Mouse (Mus musculus) forebrain, embryonic 11.5 days (tissue): Measurements from ENCODE around the gene Ceacam20. TPM values are rescaled to one million over a fixed set of nuclear protein-coding genes. Genes with fewer than 3 reads are reported as not detected.

Experiments used
- ATAC-seq: fragments of 200-750 bp; cut with Nextera tagmentation; replicated peaks from 2 replicates; pipeline ENCODE4 v1.8.0; 2017; ENCODE audit warnings: moderate TSS enrichment; ENCODE audit not compliant: low FRiP score
- DNase-seq: peaks from one replicate; pipeline ENCODE4 v3.0.0-alpha.2; 2017; ENCODE audit warnings: low spot score
- H3K27ac ChIP-seq: fragments of 300-500 bp; sonication (generic); 2 replicates; pipeline ENCODE4 v1.5.1; 2014; ENCODE audit warnings: low read depth, low read length
- H3K27me3 ChIP-seq: fragments of 300-500 bp; sonication (generic); 2 replicates; pipeline ENCODE4 v1.6.1; 2014; ENCODE audit warnings: mild to moderate bottlenecking, low read length, mixed read lengths; ENCODE audit not compliant: control insufficient read depth, insufficient read depth
- H3K36me3 ChIP-seq: fragments of 300-500 bp; sonication (generic); 2 replicates; pipeline ENCODE4 v1.6.1; 2014; ENCODE audit warnings: mild to moderate bottlenecking, low read length, moderate library complexity, mixed read lengths; ENCODE audit not compliant: control insufficient read depth, insufficient read depth
- H3K4me1 ChIP-seq: fragments of 300-500 bp; sonication (generic); replicated peaks from 2 replicates; pipeline ENCODE4 v1.6.1; 2014; ENCODE audit warnings: low read length, mixed read lengths; ENCODE audit not compliant: control insufficient read depth, insufficient read depth
- H3K4me2 ChIP-seq: fragments of 300-500 bp; sonication (generic); 2 replicates; pipeline ENCODE4 v1.6.1; 2014; ENCODE audit warnings: low read depth, mild to moderate bottlenecking, low read length, moderate library complexity, mixed read lengths; ENCODE audit not compliant: severe bottlenecking
- H3K4me3 ChIP-seq: fragments of 300-500 bp; sonication (generic); 2 replicates; pipeline ENCODE4 v1.5.1; 2014; ENCODE audit warnings: low read depth, low read length
- H3K9ac ChIP-seq: fragments of 300-500 bp; sonication (generic); 2 replicates; pipeline ENCODE4 v1.6.1; 2014; ENCODE audit warnings: low read length
- H3K9me3 ChIP-seq: fragments of 300-500 bp; sonication (generic); 2 replicates; pipeline ENCODE4 v1.6.1; 2016; ENCODE audit warnings: low read length, mixed read lengths; ENCODE audit not compliant: control insufficient read depth
- WGBS: fragments of 180-500 bp; shearing (Covaris S2); extraction: QIAGEN DNeasy Blood & Tissue Kit; methylation state at CpG from one replicate; pipeline ENCODE4 v1.1.7; 2014; 5-methylcytosine and 5-hydroxymethylcytosine counted together
- polyA plus RNA-seq: library from polyadenylated mRNA; unstranded; fragments of >200 nt; fragmentation: Nextera tagmentation; extraction: Ambion mirVana; gene quantifications from 2 replicates; pipeline ENCODE4 v1.2.1, GENCODE M21; 2014

The Ceacam20 gene
- polyA plus RNA-seq = not detected in 2 replicates

- Histone ChIP-seq H3K4me3 (no peak within 1 kb of the TSS), H3K9me3 (peaks cover 3% of the 10 kb centered on the region; the same call in 1 of the 2 replicates), H3K4me1 (no peaks in the 10 kb centered on the region), H3K4me2 (no peak within 1 kb of the TSS), H3K36me3 (no peaks in the 10 kb centered on the region), H3K27me3 (no peaks in the 10 kb centered on the region), H3K9ac (no peak within 1 kb of the TSS), H3K27ac (no peak within 1 kb of the TSS)
- 80% methylated on average over 7 of the region's 7 CpGs for WGBS
- DNase-seq (no peak), ATAC-seq (no peak)
Measured at GRCm38 (mm10) chr7:19964985-19965579, at the start of gene Ceacam20. TSS of gene Ceacam20 (plus strand) at chr7:19965412.

GRCm38 (mm10) chr7:19920166-19920505 is 45.1 kb upstream of the Ceacam20 start:
- Histone ChIP-seq H3K9ac (peak overlapping the region; percentile 68; the same call in 1 of the 2 replicates), H3K27ac (no peak overlapping the region), H3K9me3 (no peaks in the 10 kb centered on the region), H3K27me3 (no peaks in the 10 kb centered on the region), H3K4me2 (peak overlapping the region; percentile 61), H3K4me3 (peak overlapping the region; percentile 52), H3K36me3 (no peaks in the 10 kb centered on the region), H3K4me1 (no peaks in the 10 kb centered on the region)
- ATAC-seq (peak; percentile 42), DNase-seq (no peak)
- WGBS = 39% methylated on average over 4 of the region's 4 CpGs

- peak within 1 kb of the TSS; percentile 61 for H3K4me2 ChIP-seq
- H3K36me3 ChIP-seq = no peaks in the 10 kb centered on the region
- no peak within 1 kb of the TSS for H3K27ac ChIP-seq
- DNase-seq (peak; percentile 78), ATAC-seq (peak; percentile 81)
- peak within 1 kb of the TSS; percentile 52 for H3K4me3 ChIP-seq
- H3K27me3 ChIP-seq = no peaks in the 10 kb centered on the region
- H3K4me1 ChIP-seq = no peaks in the 10 kb centered on the region
- no peaks in the 10 kb centered on the region for H3K9me3 ChIP-seq
- peak within 1 kb of the TSS; percentile 68 for H3K9ac ChIP-seq
- under 1% methylated on average over 60 of the region's 60 CpGs for WGBS
Measured at GRCm38 (mm10) chr7:19920506-19921261, 44.5 kb upstream of the Ceacam20 start, which contains the start of gene Pvr. TSS of gene Pvr (minus strand) at chr7:19921160.

GRCm38 (mm10) chr7:19923354-19923753 is 41.9 kb upstream of the Ceacam20 start:
- Histone ChIP-seq H3K4me3 (no peak overlapping the region), H3K4me2 (no peak overlapping the region), H3K9ac (no peak overlapping the region), H3K27me3 (no peaks in the 10 kb centered on the region), H3K27ac (no peak overlapping the region), H3K9me3 (no peaks in the 10 kb centered on the region), H3K36me3 (no peaks in the 10 kb centered on the region), H3K4me1 (no peaks in the 10 kb centered on the region)
- 45% methylated on average over 2 of the region's 2 CpGs for WGBS
- ATAC-seq (no peak), DNase-seq (no peak)

- Histone ChIP-seq H3K36me3 (no peaks in the 10 kb centered on the region), H3K4me1 (no peaks in the 10 kb centered on the region), H3K9ac (no peak overlapping the region), H3K4me2 (no peak overlapping the region), H3K4me3 (no peak overlapping the region), H3K27ac (no peak overlapping the region), H3K27me3 (no peaks in the 10 kb centered on the region), H3K9me3 (no peaks in the 10 kb centered on the region)
- peak; percentile 56 for DNase-seq
- no peak for ATAC-seq
- WGBS = 10% methylated on average over 10 of the region's 15 CpGs
Measured at GRCm38 (mm10) chr7:19923797-19924196, 41.4 kb upstream of the Ceacam20 start.

- DNase-seq = no peak
- Histone ChIP-seq H3K4me3 (no peak overlapping the region), H3K36me3 (no peaks in the 10 kb centered on the region), H3K27ac (no peak overlapping the region), H3K9me3 (no peaks in the 10 kb centered on the region), H3K9ac (no peak overlapping the region), H3K27me3 (no peaks in the 10 kb centered on the region), H3K4me2 (no peak overlapping the region), H3K4me1 (no peaks in the 10 kb centered on the region)
- ATAC-seq = no peak
- 75% methylated on average over 1 of the region's 1 CpGs for WGBS
Measured at GRCm38 (mm10) chr7:19925376-19925775, 39.8 kb upstream of the Ceacam20 start.

GRCm38 (mm10) chr7:19926849-19927480 is 38.2 kb upstream of the Ceacam20 start:
- H3K27me3 ChIP-seq = no peaks in the 10 kb centered on the region
- no peak overlapping the region for H3K27ac ChIP-seq
- ATAC-seq = no peak
- H3K36me3 ChIP-seq = no peaks in the 10 kb centered on the region
- H3K9ac ChIP-seq = no peak overlapping the region
- H3K4me1 ChIP-seq = no peaks in the 10 kb centered on the region
- no peak for DNase-seq
- H3K9me3 ChIP-seq = no peaks in the 10 kb centered on the region
- WGBS = 77% methylated on average over 2 of the region's 2 CpGs
- no peak overlapping the region for H3K4me3 ChIP-seq
- H3K4me2 ChIP-seq = no peak overlapping the region

GRCm38 (mm10) chr7:19928486-19928885 is 36.7 kb upstream of the Ceacam20 start:
- no peak overlapping the region for H3K4me3 ChIP-seq
- no peak for ATAC-seq
- H3K9me3 ChIP-seq = no peaks in the 10 kb centered on the region
- H3K27ac ChIP-seq = no peak overlapping the region
- no peaks in the 10 kb centered on the region for H3K27me3 ChIP-seq
- H3K36me3 ChIP-seq = no peaks in the 10 kb centered on the region
- DNase-seq = no peak
- WGBS = 80% methylated on average over 5 of the region's 5 CpGs
- no peaks in the 10 kb centered on the region; the same call in 1 of the 2 replicates for H3K4me1 ChIP-seq
- H3K4me2 ChIP-seq = no peak overlapping the region
- no peak overlapping the region for H3K9ac ChIP-seq
